In the genomic region with DNA sequence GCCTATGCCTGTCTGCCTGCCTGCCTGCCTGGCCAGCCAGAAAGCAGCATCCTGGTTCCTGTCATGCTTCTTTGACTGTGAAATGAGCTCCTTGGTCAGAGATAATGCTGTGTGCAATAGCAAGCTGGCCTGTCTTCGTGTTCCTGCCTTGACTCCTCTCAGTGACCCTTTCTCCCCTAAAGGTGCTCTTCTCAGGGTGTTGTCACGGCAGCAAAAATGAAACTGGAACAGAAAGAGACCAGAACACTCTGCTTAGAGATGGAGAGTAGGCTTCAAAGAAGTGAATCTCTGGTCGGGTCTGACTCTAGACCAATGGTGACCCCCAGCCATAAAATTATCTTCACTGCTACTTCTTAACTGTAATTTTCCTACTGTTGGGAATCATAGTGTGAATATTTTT, we compare ENCODE assay signal across 21 mouse cellular contexts.
"Had no signal": no experiment of that assay in that cellular context is flagged by ENCODE, and none has a peak within 500 bp of the region (broad histone marks: within the 10 kb centered on the region; RNA-seq: fewer than 3 reads in every experiment).

No protein-coding gene starts in this region.

- H3K4me1 ChIP-seq: kidney, embryonic 15.5 days; limb, embryonic 10.5 days; limb, embryonic 13.5 days; midbrain, embryonic 12.5 days; midbrain, embryonic 15.5 days; neural tube, embryonic 12.5 days had no signal

- DNase-seq: kidney, adult 11 months; kidney, adult 8-10 months; kidney, postnatal 10 days; kidney, postnatal 4 days; liver; lung, adult 18-20 months; lung, postnatal 10 days; lung, postnatal 36 days; retina, postnatal 1 day; thymus, adult 18-20 months; thymus, postnatal 36 days had no signal

- H3K9me3 ChIP-seq: kidney, embryonic 15.5 days; limb, embryonic 10.5 days; limb, embryonic 13.5 days; liver, embryonic 12.5 days; liver, embryonic 15.5 days; lung, embryonic 15.5 days; midbrain, embryonic 12.5 days; midbrain, embryonic 15.5 days; neural tube, embryonic 12.5 days; neural tube, embryonic 15.5 days had no signal

- H3K36me3 ChIP-seq: kidney, embryonic 15.5 days; limb, embryonic 10.5 days; limb, embryonic 13.5 days; liver, embryonic 12.5 days; liver, embryonic 15.5 days; lung, embryonic 15.5 days; midbrain, embryonic 12.5 days; midbrain, embryonic 15.5 days; neural tube, embryonic 12.5 days; neural tube, embryonic 15.5 days had no signal

- H3K4me3 ChIP-seq: kidney, embryonic 15.5 days; limb, embryonic 10.5 days; limb, embryonic 13.5 days; liver, embryonic 12.5 days; liver, embryonic 15.5 days; lung, embryonic 15.5 days; midbrain, embryonic 12.5 days; midbrain, embryonic 15.5 days; neural tube, embryonic 12.5 days; neural tube, embryonic 15.5 days had no signal

- ATAC-seq: liver, embryonic 12.5 days; midbrain, embryonic 15.5 days had no signal

- H3K27ac ChIP-seq: kidney, embryonic 15.5 days; limb, embryonic 10.5 days; limb, embryonic 13.5 days; liver, embryonic 12.5 days; liver, embryonic 15.5 days; lung, embryonic 15.5 days; midbrain, embryonic 12.5 days; midbrain, embryonic 15.5 days; neural tube, embryonic 12.5 days; neural tube, embryonic 15.5 days had no signal

- H3K27me3 ChIP-seq: kidney, embryonic 15.5 days; limb, embryonic 13.5 days; liver, embryonic 12.5 days; lung, embryonic 15.5 days; midbrain, embryonic 12.5 days; midbrain, embryonic 15.5 days; neural tube, embryonic 12.5 days; neural tube, embryonic 15.5 days had no signal
